Mouse (Mus musculus) ovary, adult 18-20 months (tissue): ENCODE data around the gene Caap1.

Experiments used
- DNase-seq: peaks from one replicate; pipeline ENCODE4 v3.0.0; 2022; ENCODE audit warnings: low spot score, mixed read lengths

Caap1 gene

GRCm38 (mm10) chr4:94556265-94557054, at the start of gene Caap1, which contains the start of gene Gm10306:
Gene Caap1 (minus strand): TSS chr4:94556796.
Gene Gm10306 (plus strand): TSS chr4:94556546.
- DNase-seq = peak; percentile 82

- DNase-seq = no peak
These were observed 49.0 kb upstream of the Caap1 start for GRCm38 (mm10) chr4:94605591-94605990.

GRCm38 (mm10) chr4:94604452-94605019, 47.9 kb upstream of the Caap1 start:
- DNase-seq = no peak

GRCm38 (mm10) chr4:94603031-94603629, 46.5 kb upstream of the Caap1 start, which contains the start of gene Plaa:
Gene Plaa (minus strand): TSS chr4:94603244.
- peak; percentile 84 for DNase-seq

GRCm38 (mm10) chr4:94602496-94603030, 46.0 kb upstream of the Caap1 start:
- DNase-seq = no peak

GRCm38 (mm10) chr4:94601395-94601794, 44.8 kb upstream of the Caap1 start:
- DNase-seq = no peak

- no peak for DNase-seq
These were observed 36.1 kb upstream of the Caap1 start for GRCm38 (mm10) chr4:94592709-94593108.

- no peak for DNase-seq
These were observed 35.3 kb upstream of the Caap1 start for GRCm38 (mm10) chr4:94591765-94592381.

GRCm38 (mm10) chr4:94572677-94573076, 16.1 kb upstream of the Caap1 start:
- no peak for DNase-seq

GRCm38 (mm10) chr4:94564297-94564696, 7.7 kb upstream of the Caap1 start:
- DNase-seq = no peak

- no peak for DNase-seq
These were observed 5.5 kb upstream of the Caap1 start for GRCm38 (mm10) chr4:94561954-94562648.

- DNase-seq = no peak
These were observed 3.7 kb upstream of the Caap1 start for GRCm38 (mm10) chr4:94560316-94560715.

GRCm38 (mm10) chr4:94559266-94559665, 2.7 kb upstream of the Caap1 start:
- no peak for DNase-seq

GRCm38 (mm10) chr4:94557145-94557544, 549 bp upstream of the Caap1 start:
- no peak for DNase-seq

- DNase-seq = no peak
These were observed 1.6 kb downstream of the Caap1 start for GRCm38 (mm10) chr4:94554955-94555494.

GRCm38 (mm10) chr4:94544321-94544720, 12.3 kb downstream of the Caap1 start:
- DNase-seq = no peak

- DNase-seq = no peak
These were observed 13.6 kb downstream of the Caap1 start for GRCm38 (mm10) chr4:94543041-94543440.

- no peak for DNase-seq
These were observed 23.4 kb downstream of the Caap1 start for GRCm38 (mm10) chr4:94533205-94533604.

GRCm38 (mm10) chr4:94529448-94529847, 27.1 kb downstream of the Caap1 start:
- no peak for DNase-seq

- DNase-seq = no peak
These were observed 33.3 kb downstream of the Caap1 start for GRCm38 (mm10) chr4:94523321-94523720.

- no peak for DNase-seq
These were observed 39.0 kb downstream of the Caap1 start for GRCm38 (mm10) chr4:94517631-94518030.
